Mouse (Mus musculus): Measurements from ENCODE around the gene Nfe2.
"Not testable (repeated sequence)": the region's sequence is repeated elsewhere in the genome, so short reads cannot be mapped to it uniquely, and the experiment has no call there.

The Nfe2 gene

DNA sequence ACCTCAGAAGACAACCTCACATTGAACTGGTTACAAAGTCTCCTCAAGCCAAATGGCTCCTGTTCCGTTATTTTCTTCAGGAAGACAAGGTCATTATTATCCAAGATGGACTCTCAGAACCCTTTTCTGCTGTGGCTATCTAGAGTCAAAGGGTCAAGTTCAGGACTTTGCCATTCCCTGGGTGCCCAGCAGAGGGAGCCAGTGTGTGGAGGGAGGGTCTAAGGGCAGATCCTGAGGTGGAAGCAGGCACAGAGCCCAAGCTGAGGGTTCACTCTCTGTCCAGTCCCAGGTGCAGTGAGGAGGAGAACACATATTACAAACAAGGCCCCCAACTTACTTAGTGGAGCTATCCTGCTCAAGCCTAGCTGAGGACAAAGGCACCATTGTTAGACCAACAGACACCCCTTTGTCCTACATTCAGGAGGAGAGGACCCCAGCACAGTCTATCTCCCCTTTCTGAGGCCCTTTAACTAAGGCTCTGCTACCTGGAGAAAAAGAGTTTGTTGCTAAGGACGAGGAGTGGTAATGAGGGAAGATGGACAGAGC is 7.9 kb downstream of the Nfe2 start:
- DNase-seq (ENCODE audit: low spot score in 2 of 2) = peak; percentile 90

DNA sequence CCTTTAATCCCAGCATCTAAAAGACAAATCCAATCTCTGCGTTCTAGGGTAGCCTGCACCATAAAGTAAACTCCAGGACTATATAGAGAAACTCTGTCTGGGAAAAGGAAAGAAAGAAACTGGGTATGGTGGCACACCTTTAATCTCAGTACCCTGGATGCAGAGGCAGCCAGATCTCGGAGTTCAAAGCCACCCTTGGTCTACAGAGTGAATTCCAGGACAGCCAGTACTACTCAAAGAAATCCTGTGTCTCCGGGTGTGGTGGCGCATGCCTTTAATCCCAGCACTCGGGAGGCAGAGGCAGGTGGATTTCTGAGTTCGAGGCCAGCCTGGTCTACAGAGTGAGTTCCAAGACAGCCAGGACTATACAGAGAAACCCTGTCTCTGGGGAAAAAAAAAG is 8.7 kb downstream of the Nfe2 start:
- DNase-seq (ENCODE audit: low spot score in 2 of 2) = not testable (repeated sequence)

- peak in 1 of 2 experiments; percentile 24 for DNase-seq (ENCODE audit: low spot score in 2 of 2)
Observed at GRCm38 (mm10) chr15:103248401-103249313, 9.5 kb downstream of the Nfe2 start.

GRCm38 (mm10) chr15:103247782-103248400 is 10.3 kb downstream of the Nfe2 start:
- DNase-seq (ENCODE audit: low spot score in 2 of 2) = no peak

- no peak for DNase-seq (ENCODE audit: low spot score in 2 of 2)
Observed at GRCm38 (mm10) chr15:103247078-103247781, 11.0 kb downstream of the Nfe2 start.

DNA sequence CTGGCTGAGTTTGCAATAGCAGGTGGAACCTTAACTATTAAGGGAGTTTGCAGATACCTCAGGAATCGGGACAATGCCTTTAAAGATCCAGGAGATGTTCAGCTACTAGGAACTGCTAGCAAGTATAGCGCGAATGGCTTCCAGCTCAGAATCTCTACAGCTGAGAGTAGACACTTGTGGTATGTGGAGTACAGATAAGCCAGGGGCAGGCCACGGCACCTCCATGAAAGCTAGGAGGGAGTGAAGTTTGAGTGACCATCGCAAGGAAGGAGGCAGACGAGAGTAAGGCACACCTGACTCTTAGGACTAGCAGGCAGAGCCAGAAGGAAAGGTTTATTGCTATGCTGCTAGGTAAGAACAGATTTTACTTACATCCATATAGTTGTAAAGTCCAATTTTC is 12.6 kb downstream of the Nfe2 start:
- DNase-seq (ENCODE audit: low spot score in 2 of 2) = peak in 1 of 2 experiments; percentile 41

DNA sequence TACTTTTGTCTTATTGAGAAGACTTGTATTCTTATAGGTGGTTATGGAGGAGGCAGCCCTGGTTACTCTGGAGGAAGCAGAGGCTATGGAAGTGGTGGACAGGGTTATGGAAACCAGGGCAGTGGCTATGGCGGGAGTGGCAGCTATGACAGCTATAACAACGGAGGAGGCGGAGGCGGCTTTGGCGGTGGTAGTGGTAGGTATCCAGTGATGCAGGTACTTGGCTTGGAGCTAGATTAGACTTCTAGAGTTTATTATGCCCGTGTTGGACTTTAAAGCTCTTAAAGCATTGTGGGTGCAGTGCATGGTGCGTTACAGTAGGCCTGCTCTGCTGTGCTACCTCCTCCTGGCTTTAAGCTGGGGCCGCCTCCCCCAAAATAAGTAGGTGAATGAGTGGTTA is 15.3 kb downstream of the Nfe2 start:
- DNase-seq (ENCODE audit: low spot score in 2 of 2) = peak in 1 of 2 experiments; percentile 36

- DNase-seq (ENCODE audit: low spot score in 2 of 2) = peak in 1 of 2 experiments; percentile 26
Observed at GRCm38 (mm10) chr15:103241071-103242018, 16.9 kb downstream of the Nfe2 start.

- peak in 1 of 2 experiments; percentile 93 for DNase-seq (ENCODE audit: low spot score in 2 of 2)
Observed at GRCm38 (mm10) chr15:103240160-103241028, 17.8 kb downstream of the Nfe2 start, which contains the start of gene Hnrnpa1. Gene Hnrnpa1 (plus strand): TSS chr15:103240432.

GRCm38 (mm10) chr15:103239685-103240159 is 18.5 kb downstream of the Nfe2 start, which contains the start of gene Cbx5:
Gene Cbx5 (minus strand): TSS chr15:103239816.
- DNase-seq (ENCODE audit: low spot score in 2 of 2) = peak; percentile 90 to 95

DNA sequence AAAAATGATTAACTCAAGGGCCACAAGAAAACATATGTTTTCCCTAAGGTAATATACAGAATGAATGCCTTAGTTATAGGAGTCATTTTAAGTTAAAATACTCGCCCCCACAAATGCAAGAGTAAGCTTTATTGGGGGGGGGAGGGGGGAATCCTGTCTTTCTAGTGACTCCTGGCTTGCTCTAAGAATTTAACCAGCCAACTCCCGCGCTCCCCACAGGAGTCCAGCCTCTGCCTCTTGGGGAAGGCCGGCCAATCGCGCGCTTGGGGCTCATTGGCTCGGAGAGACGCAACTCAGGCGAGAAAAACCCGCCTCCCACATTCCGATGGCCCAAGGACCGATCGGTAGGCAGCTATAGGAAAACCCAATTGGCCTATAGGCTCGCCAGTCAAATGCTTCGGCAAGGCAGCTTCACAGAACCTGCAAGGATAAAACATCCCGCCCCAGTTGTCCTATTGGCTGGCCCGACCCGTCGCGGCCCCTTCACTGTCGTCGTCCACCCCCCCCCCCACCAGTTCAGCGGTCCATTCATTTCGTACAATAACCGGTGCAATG is 19.0 kb downstream of the Nfe2 start:
- DNase-seq (ENCODE audit: low spot score in 2 of 2) = peak; percentile 87 to 95

GRCm38 (mm10) chr15:103237295-103237694 is 20.9 kb downstream of the Nfe2 start:
- DNase-seq (ENCODE audit: low spot score in 2 of 2) = no peak

GRCm38 (mm10) chr15:103233119-103233518 is 25.1 kb downstream of the Nfe2 start:
- no peak for DNase-seq (ENCODE audit: low spot score in 2 of 2)

DNA sequence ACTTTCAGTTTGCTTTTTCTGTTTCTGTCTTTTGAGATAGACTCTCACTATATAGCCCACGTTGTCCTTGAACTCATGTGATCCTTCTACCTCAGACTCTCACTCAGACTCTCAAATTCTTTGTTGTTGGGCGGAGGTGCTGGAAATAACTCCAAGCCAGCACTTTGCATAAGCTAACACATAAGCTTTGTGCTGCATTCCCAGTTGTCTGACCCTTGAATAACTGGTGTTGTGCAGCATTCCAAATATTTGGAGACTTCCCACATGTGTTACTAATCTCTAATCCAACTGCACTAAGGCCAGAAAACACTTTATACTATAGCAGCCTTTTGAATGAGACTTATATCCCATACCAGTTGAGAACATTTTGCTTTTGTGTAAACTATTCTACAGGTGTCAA is 29.3 kb downstream of the Nfe2 start:
- DNase-seq (ENCODE audit: low spot score in 2 of 2) = no peak

- no peak for DNase-seq (ENCODE audit: low spot score in 2 of 2)
Observed at GRCm38 (mm10) chr15:103227572-103227971, 30.6 kb downstream of the Nfe2 start.

DNA sequence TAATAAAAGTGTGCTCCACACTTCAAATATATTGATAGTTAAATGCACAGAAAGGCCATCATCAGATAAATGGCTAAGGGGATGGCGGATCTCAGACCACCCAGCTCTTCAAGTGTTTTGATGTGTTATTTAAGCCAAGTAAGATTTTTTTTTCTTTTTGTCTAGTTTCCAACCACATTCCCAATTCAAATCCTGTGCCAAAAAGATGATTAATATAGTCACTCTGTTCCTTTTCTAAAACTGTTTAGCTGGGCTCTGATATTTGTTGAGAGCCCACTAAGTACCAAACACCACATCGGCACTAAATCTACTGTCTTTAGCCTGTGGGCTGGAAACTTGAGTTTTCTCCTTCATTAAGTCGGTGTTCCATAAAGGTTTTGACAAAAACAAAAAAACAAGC is 31.2 kb downstream of the Nfe2 start:
- no peak for DNase-seq (ENCODE audit: low spot score in 2 of 2)

DNA sequence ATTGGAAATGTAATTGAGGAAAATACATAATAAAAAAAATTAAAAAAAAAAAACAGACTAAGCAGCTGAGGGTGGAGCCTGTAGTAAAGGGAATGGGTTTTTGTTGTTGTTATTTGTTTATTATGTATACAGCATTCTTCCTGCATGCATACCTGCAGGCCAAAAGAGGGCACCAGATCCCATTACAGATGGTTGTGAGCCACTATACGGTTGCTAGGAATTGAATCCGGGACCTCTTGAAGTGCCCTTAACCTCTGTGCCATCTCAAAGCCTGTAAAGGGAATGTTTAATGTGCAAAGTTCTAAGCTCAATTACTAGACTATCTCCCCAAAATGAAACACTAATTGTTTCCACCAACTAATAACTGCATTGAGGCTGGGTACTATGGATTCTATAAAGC is 34.0 kb downstream of the Nfe2 start:
- no peak for DNase-seq (ENCODE audit: low spot score in 2 of 2)

GRCm38 (mm10) chr15:103221386-103221785 is 36.8 kb downstream of the Nfe2 start:
- DNase-seq (ENCODE audit: low spot score in 2 of 2) = no peak

GRCm38 (mm10) chr15:103220785-103221184 is 37.4 kb downstream of the Nfe2 start:
- no peak for DNase-seq (ENCODE audit: low spot score in 2 of 2)

Data from spleen, postnatal 10 days (tissue).